Mouse (Mus musculus) adrenal gland, postnatal 0 days (tissue): ENCODE results near the gene Ccdc96. TPM values are rescaled to one million over a fixed set of nuclear protein-coding genes. Genes with fewer than 3 reads are reported as not detected.

ENCODE experiments used
- polyA plus RNA-seq: library from polyadenylated mRNA; unstranded; fragments of >200 nt; fragmentation: Nextera tagmentation; extraction: Ambion mirVana; gene quantifications from 2 replicates; pipeline ENCODE4 v1.2.1, GENCODE M21; 2015

Ccdc96 gene
- 0.19 and 0.43 TPM in 2 replicates for polyA plus RNA-seq

GRCm38 (mm10) chr5:36484171-36484990 is at the start of gene Ccdc96, which contains the start of gene Tada2b:
Ccdc96 (plus strand) TSS chr5:36484588.
Tada2b (minus strand) TSS chr5:36484285.

GRCm38 (mm10) chr5:36464709-36465661 is 19.4 kb upstream of the Ccdc96 start, which contains the start of gene Grpel1:
Grpel1 (plus strand) TSS chr5:36464998.

Other genes with a start within 250 kb of the Ccdc96 start
- 10.3 and 13.6 TPM in 2 replicates for gene Sorcs2, start 86.4 kb upstream of the Ccdc96 start, polyA plus RNA-seq
- gene Grpel1, start 19.6 kb upstream of the Ccdc96 start, polyA plus RNA-seq: 87.7 and 103 TPM in 2 replicates
- gene Tada2b, start 303 bp upstream of the Ccdc96 start, polyA plus RNA-seq: 1.2 and 1.5 TPM in 2 replicates
- gene Tbc1d14, start 108.7 kb downstream of the Ccdc96 start, polyA plus RNA-seq: 19.2 and 23.5 TPM in 2 replicates
- gene D5Ertd579e, start 211.4 kb downstream of the Ccdc96 start, polyA plus RNA-seq: 12.2 and 18.0 TPM in 2 replicates